Mouse (Mus musculus): ENCODE results near the gene Myt1l.

DNA sequence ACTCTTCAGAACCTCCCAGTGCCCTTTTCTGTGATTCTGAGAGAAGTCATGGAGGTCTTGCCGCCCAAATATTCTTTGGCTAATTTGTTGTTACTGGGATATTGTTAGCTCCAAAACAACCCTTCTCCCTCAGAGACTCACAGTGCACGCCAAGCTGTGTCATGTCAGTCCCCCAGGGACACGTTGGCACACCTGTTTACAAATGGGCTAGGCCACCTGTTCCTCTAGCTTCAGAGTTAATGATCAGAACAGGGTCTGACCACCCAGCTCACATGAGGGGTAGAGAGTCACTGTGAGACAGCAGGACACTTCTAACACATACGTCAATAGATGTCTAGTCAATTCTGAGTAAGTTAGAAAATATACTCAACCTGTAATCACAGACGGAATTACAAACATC is 12.6 kb downstream of the Myt1l start:
- TF ChIP-seq CTCF (conservative IDR thresholded peaks at IDR 0.05; ENCODE audit: insufficient read depth, insufficient read length, low read depth, low read length) (no peak), POLR2A (IDR thresholded peaks at IDR 0.05; ENCODE audit: low read depth, low read length) (no peak)

Data from kidney, adult 2 months (tissue).